Mouse (Mus musculus): ENCODE results near the gene Tmem39a. TPM values are rescaled to one million over a fixed set of nuclear protein-coding genes. Genes with fewer than 3 reads are reported as not detected.

The Tmem39a gene
- polyA plus RNA-seq, 1 experiment from 2014 or later = 160 TPM

- Histone ChIP-seq H3K27me3 (no peaks in the 10 kb centered on the region), H3K4me1 (peaks cover 3% of the 10 kb centered on the region; the same call in 1 of the 2 replicates), H3K4me3 (no peak overlapping the region), H3K9ac (no peak overlapping the region), H3K9me3 (no peaks in the 10 kb centered on the region), H3K27ac (no peak overlapping the region), H3K4me2 (replicated peaks) (no peak overlapping the region), H3K36me3 (peaks cover 17% of the 10 kb centered on the region)
- 21% methylated on average over 6 of the region's 6 CpGs for WGBS
- no peak; the same call in 1 of the 2 replicates for ATAC-seq (ENCODE audit: low FRiP score, low read depth)
Observed at GRCm38 (mm10) chr16:38619054-38619453, 60.6 kb downstream of the Tmem39a start.

GRCm38 (mm10) chr16:38620696-38621450, 62.4 kb downstream of the Tmem39a start:
- Histone ChIP-seq H3K4me1 (peaks cover 3% of the 10 kb centered on the region; the same call in 1 of the 2 replicates), H3K27ac (no peak overlapping the region), H3K36me3 (peaks cover 22% of the 10 kb centered on the region), H3K9ac (no peak overlapping the region), H3K9me3 (no peaks in the 10 kb centered on the region), H3K4me2 (replicated peaks) (no peak overlapping the region), H3K27me3 (no peaks in the 10 kb centered on the region), H3K4me3 (no peak overlapping the region)
- ATAC-seq (ENCODE audit: low FRiP score, low read depth) = no peak
- WGBS = 89% methylated on average over 16 of the region's 16 CpGs

- ATAC-seq (ENCODE audit: low FRiP score, low read depth) = no peak
- 74% methylated on average over 2 of the region's 2 CpGs for WGBS
- Histone ChIP-seq H3K4me1 (peaks cover 3% of the 10 kb centered on the region; the same call in 1 of the 2 replicates), H3K36me3 (peaks cover 22% of the 10 kb centered on the region), H3K9ac (no peak overlapping the region), H3K4me3 (no peak overlapping the region), H3K4me2 (replicated peaks) (no peak overlapping the region), H3K27me3 (no peaks in the 10 kb centered on the region), H3K27ac (no peak overlapping the region), H3K9me3 (no peaks in the 10 kb centered on the region)
Observed at GRCm38 (mm10) chr16:38622283-38622682, 63.8 kb downstream of the Tmem39a start.

GRCm38 (mm10) chr16:38624303-38624702, 65.8 kb downstream of the Tmem39a start:
- no peaks in the 10 kb centered on the region for H3K9me3 ChIP-seq
- peaks cover 15% of the 10 kb centered on the region; the same call in 1 of the 2 replicates for H3K36me3 ChIP-seq
- WGBS = 74% methylated on average over 11 of the region's 11 CpGs
- no peak overlapping the region for H3K4me3 ChIP-seq
- no peak overlapping the region for H3K9ac ChIP-seq
- H3K4me2 ChIP-seq (replicated peaks) = no peak overlapping the region
- H3K4me1 ChIP-seq = peaks cover 3% of the 10 kb centered on the region; the same call in 1 of the 2 replicates
- no peaks in the 10 kb centered on the region for H3K27me3 ChIP-seq
- no peak overlapping the region for H3K27ac ChIP-seq
- no peak for ATAC-seq (ENCODE audit: low FRiP score, low read depth)

- H3K4me1 ChIP-seq = peaks cover 3% of the 10 kb centered on the region; the same call in 1 of the 2 replicates
- H3K9ac ChIP-seq = no peak overlapping the region
- peaks cover 13% of the 10 kb centered on the region; the same call in 1 of the 2 replicates for H3K36me3 ChIP-seq
- H3K9me3 ChIP-seq = no peaks in the 10 kb centered on the region
- no peak for ATAC-seq (ENCODE audit: low FRiP score, low read depth)
- H3K27me3 ChIP-seq = no peaks in the 10 kb centered on the region
- H3K4me2 ChIP-seq (replicated peaks) = no peak overlapping the region
- no peak overlapping the region for H3K4me3 ChIP-seq
- no peak overlapping the region for H3K27ac ChIP-seq
- 85% methylated on average over 7 of the region's 7 CpGs for WGBS
Observed at GRCm38 (mm10) chr16:38625411-38625810, 66.9 kb downstream of the Tmem39a start.

- H3K9me3 ChIP-seq = no peaks in the 10 kb centered on the region
- H3K27me3 ChIP-seq = no peaks in the 10 kb centered on the region
- no peak overlapping the region for H3K9ac ChIP-seq
- H3K36me3 ChIP-seq = peaks cover 8% of the 10 kb centered on the region; the same call in 1 of the 2 replicates
- H3K4me3 ChIP-seq = no peak overlapping the region
- peaks cover 3% of the 10 kb centered on the region; the same call in 1 of the 2 replicates for H3K4me1 ChIP-seq
- 82% methylated on average over 10 of the region's 10 CpGs for WGBS
- no peak overlapping the region for H3K27ac ChIP-seq
- no peak for ATAC-seq (ENCODE audit: low FRiP score, low read depth)
- no peak overlapping the region for H3K4me2 ChIP-seq (replicated peaks)
Observed at GRCm38 (mm10) chr16:38625811-38626369, 67.4 kb downstream of the Tmem39a start.

- Histone ChIP-seq H3K4me2 (replicated peaks) (no peak overlapping the region), H3K9ac (no peak overlapping the region), H3K4me3 (no peak overlapping the region), H3K27ac (no peak overlapping the region), H3K9me3 (no peaks in the 10 kb centered on the region), H3K27me3 (no peaks in the 10 kb centered on the region), H3K36me3 (peaks cover 4% of the 10 kb centered on the region), H3K4me1 (peaks cover 4% of the 10 kb centered on the region; the same call in 1 of the 2 replicates)
- 64% methylated on average over 6 of the region's 6 CpGs for WGBS
- ATAC-seq (ENCODE audit: low FRiP score, low read depth) = no peak
Observed at GRCm38 (mm10) chr16:38632147-38632546, 73.6 kb downstream of the Tmem39a start.

GRCm38 (mm10) chr16:38635833-38636390, 77.4 kb downstream of the Tmem39a start:
- Histone ChIP-seq H3K9ac (no peak overlapping the region), H3K36me3 (peaks cover 11% of the 10 kb centered on the region), H3K4me3 (no peak overlapping the region), H3K4me2 (replicated peaks) (no peak overlapping the region), H3K4me1 (peaks cover 7% of the 10 kb centered on the region; the same call in 1 of the 2 replicates), H3K9me3 (no peaks in the 10 kb centered on the region), H3K27me3 (no peaks in the 10 kb centered on the region), H3K27ac (no peak overlapping the region)
- no peak for ATAC-seq (ENCODE audit: low FRiP score, low read depth)
- WGBS = 76% methylated on average over 8 of the region's 8 CpGs

- H3K36me3 ChIP-seq = peaks cover 11% of the 10 kb centered on the region
- peaks cover 7% of the 10 kb centered on the region; the same call in 1 of the 2 replicates for H3K4me1 ChIP-seq
- H3K4me2 ChIP-seq (replicated peaks) = no peak overlapping the region
- 68% methylated on average over 9 of the region's 9 CpGs for WGBS
- H3K27ac ChIP-seq = no peak overlapping the region
- ATAC-seq (ENCODE audit: low FRiP score, low read depth) = no peak
- no peak overlapping the region for H3K9ac ChIP-seq
- no peaks in the 10 kb centered on the region for H3K9me3 ChIP-seq
- H3K27me3 ChIP-seq = no peaks in the 10 kb centered on the region
- no peak overlapping the region for H3K4me3 ChIP-seq
Observed at GRCm38 (mm10) chr16:38636682-38637081, 78.2 kb downstream of the Tmem39a start.

- Histone ChIP-seq H3K4me1 (peaks cover 7% of the 10 kb centered on the region; the same call in 1 of the 2 replicates), H3K9me3 (no peaks in the 10 kb centered on the region), H3K4me2 (replicated peaks) (no peak overlapping the region), H3K9ac (no peak overlapping the region), H3K36me3 (peaks cover 11% of the 10 kb centered on the region), H3K27me3 (no peaks in the 10 kb centered on the region), H3K4me3 (no peak overlapping the region), H3K27ac (no peak overlapping the region)
- 71% methylated on average over 10 of the region's 10 CpGs for WGBS
- ATAC-seq (ENCODE audit: low FRiP score, low read depth) = no peak
Observed at GRCm38 (mm10) chr16:38637085-38637484, 78.6 kb downstream of the Tmem39a start.

Measured in limb, embryonic 13.5 days (tissue).